Mouse (Mus musculus): ENCODE measurements around the gene Gsto1.

- TF ChIP-seq MAFK (IDR thresholded peaks at IDR 0.05; ENCODE audit: insufficient read depth, low read depth, low read length) = no peak
- TF ChIP-seq HCFC1 (IDR thresholded peaks at IDR 0.05; ENCODE audit: borderline replicate concordance, insufficient read depth, low read length) = no peak
- TF ChIP-seq ZC3H11A (IDR thresholded peaks at IDR 0.05; ENCODE audit: borderline replicate concordance, low read depth, low read length) = no peak
- TF ChIP-seq CHD2 (IDR thresholded peaks at IDR 0.05; ENCODE audit: low read depth, low read length) = no peak
These were observed 4.4 kb downstream of the Gsto1 start for GRCm38 (mm10) chr19:47859180-47859579.

All from ES-E14 (cell line).